Mouse (Mus musculus) hindbrain, embryonic 14.5 days (tissue): ENCODE results near the gene Akr1d1. TPM values are rescaled to one million over a fixed set of nuclear protein-coding genes. Genes with fewer than 3 reads are reported as not detected.

Source experiments
- ATAC-seq: fragments of 200-750 bp; cut with Nextera tagmentation; 2 replicates; pipeline ENCODE4 v1.8.0; 2017; ENCODE audit warnings: moderate number of reproducible peaks, mild to moderate bottlenecking, moderate TSS enrichment, moderate library complexity; ENCODE audit not compliant: low FRiP score
- DNase-seq: peaks from one replicate; pipeline ENCODE4 v3.0.0-alpha.2; 2015; ENCODE audit warnings: low spot score
- H3K27ac ChIP-seq: fragments of 300-500 bp; sonication (generic); 2 replicates; pipeline ENCODE4 v1.5.1; 2014; ENCODE audit warnings: mild to moderate bottlenecking, moderate library complexity
- H3K27me3 ChIP-seq: fragments of 300-500 bp; sonication (generic); 2 replicates; pipeline ENCODE4 v1.6.1; 2014; ENCODE audit warnings: mild to moderate bottlenecking, low read length, mixed read lengths; ENCODE audit not compliant: control insufficient read depth, insufficient read depth
- H3K36me3 ChIP-seq: fragments of 300-500 bp; sonication (generic); replicated peaks from 2 replicates; pipeline ENCODE4 v1.6.1; 2014; ENCODE audit not compliant: control insufficient read depth, insufficient read depth
- H3K4me1 ChIP-seq: fragments of 300-500 bp; sonication (generic); replicated peaks from 2 replicates; pipeline ENCODE4 v1.6.1; 2014; ENCODE audit warnings: antibody characterized with exemption, low read length, mixed read lengths; ENCODE audit not compliant: control insufficient read depth, insufficient read depth
- H3K4me2 ChIP-seq: fragments of 300-500 bp; sonication (generic); replicated peaks from 2 replicates; pipeline ENCODE4 v1.6.1; 2014; ENCODE audit warnings: mild to moderate bottlenecking, moderate library complexity
- H3K4me3 ChIP-seq: fragments of 300-500 bp; sonication (generic); replicated peaks from 2 replicates; pipeline ENCODE4 v1.5.1; 2014; ENCODE audit warnings: mild to moderate bottlenecking, low read length
- H3K9ac ChIP-seq: fragments of 300-500 bp; sonication (generic); 2 replicates; pipeline ENCODE4 v1.6.1; 2014
- H3K9me3 ChIP-seq: fragments of 300-500 bp; sonication (generic); 2 replicates; pipeline ENCODE4 v1.6.1; 2016; ENCODE audit warnings: low read length; ENCODE audit not compliant: control insufficient read depth
- WGBS: fragments of 180-500 bp; shearing (Covaris S2); extraction: QIAGEN DNeasy Blood & Tissue Kit; methylation state at CpG from one replicate; pipeline ENCODE4 v1.1.7; 2014; 5-methylcytosine and 5-hydroxymethylcytosine counted together
- polyA plus RNA-seq: library from polyadenylated mRNA; unstranded; fragments of >200 nt; fragmentation: Nextera tagmentation; extraction: Ambion mirVana; gene quantifications from 2 replicates; pipeline ENCODE4 v1.2.1, GENCODE M21; 2014

Akr1d1 gene
- polyA plus RNA-seq, 1 experiment from 2014 or later: not detected

DNA sequence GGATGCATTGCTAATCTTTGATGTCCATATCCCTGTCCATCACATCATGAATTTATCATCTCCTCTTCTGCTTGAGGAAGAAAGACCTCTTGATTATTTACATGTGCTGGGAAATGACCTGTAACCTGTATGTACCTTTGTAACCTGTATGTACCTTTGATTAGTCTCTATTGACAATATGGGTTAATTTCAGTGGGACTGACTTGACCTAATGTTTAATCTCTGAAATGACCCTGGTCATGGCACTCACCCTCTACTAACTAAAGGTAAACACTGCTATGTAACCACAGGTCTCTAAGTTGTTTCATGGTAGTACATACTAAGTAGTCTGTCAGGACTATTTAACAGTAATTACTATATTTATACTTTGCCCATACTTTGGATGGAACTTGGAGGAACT is 19.2 kb upstream of the Akr1d1 start:
- Histone ChIP-seq H3K27ac (no peak overlapping the region), H3K4me3 (no peak overlapping the region), H3K36me3 (no peaks in the 10 kb centered on the region), H3K4me2 (no peak overlapping the region), H3K9me3 (no peaks in the 10 kb centered on the region), H3K9ac (no peak overlapping the region), H3K4me1 (no peaks in the 10 kb centered on the region), H3K27me3 (no peaks in the 10 kb centered on the region)
- no peak for ATAC-seq
- no peak for DNase-seq

DNA sequence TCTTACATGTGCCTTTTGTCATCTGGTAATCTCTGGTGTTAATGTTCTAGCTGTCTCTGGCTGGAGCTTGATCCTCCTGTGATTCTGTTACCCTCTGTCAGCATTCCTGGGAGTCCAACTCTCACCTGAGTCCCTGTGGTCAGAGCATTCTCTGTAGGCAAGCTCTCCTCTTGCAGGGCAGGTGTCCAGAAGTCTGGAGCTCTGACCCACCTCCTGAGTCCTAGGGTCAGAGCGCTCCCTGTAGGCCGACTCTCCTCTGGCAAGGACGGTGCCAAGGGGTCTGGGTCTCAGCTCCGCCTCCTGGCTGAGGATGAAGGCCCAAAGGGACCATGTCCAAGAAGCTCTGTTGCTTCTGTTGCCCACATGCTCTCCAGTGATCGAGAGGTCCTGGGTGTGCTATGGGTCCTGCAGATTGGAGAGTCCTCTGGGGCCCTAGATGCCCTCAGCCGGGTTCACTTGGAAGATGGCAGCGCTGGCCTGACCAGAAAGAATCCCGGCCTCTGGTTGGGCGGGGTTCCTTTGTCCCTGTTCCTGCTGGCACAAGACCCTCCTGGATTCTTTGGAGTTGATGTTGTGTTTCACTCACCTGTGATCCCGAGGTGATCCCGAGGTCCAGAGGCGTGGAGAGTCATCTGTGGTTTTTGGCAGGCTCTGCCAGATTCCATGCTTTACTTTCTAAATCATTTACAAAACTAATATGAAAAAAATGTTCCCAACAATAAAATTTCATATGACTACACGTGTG is 9.2 kb upstream of the Akr1d1 start:
- H3K9ac ChIP-seq: no peak overlapping the region
- no peak overlapping the region for H3K4me3 ChIP-seq
- no peaks in the 10 kb centered on the region for H3K27me3 ChIP-seq
- H3K36me3 ChIP-seq: no peaks in the 10 kb centered on the region
- DNase-seq (no peak), ATAC-seq (no peak)
- 92% methylated on average over 13 of the region's 13 CpGs for WGBS
- no peaks in the 10 kb centered on the region for H3K4me1 ChIP-seq
- H3K27ac ChIP-seq: no peak overlapping the region
- H3K4me2 ChIP-seq: no peak overlapping the region
- peaks cover 3% of the 10 kb centered on the region; the same call in 1 of the 2 replicates for H3K9me3 ChIP-seq

DNA sequence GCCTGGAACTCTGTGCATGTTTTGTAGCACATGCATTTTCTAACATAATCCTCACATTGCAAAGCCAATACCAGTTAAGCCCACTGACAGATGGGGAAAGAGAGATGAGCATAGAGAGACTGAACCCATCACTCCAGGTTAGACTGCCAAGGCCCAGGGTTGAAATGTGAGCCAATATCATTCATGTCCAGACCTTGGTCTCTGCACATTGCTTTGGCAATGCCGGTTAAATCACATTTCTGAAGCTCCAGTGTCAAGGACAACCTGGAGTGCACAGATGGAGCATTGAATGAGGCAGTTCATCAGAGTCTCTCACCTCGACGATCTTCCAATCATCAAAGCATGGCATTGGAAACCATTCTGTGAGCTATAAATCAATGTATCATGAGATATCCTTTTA is 2.1 kb downstream of the Akr1d1 start:
- Histone ChIP-seq H3K4me2 (no peak overlapping the region), H3K27me3 (no peaks in the 10 kb centered on the region), H3K4me1 (no peaks in the 10 kb centered on the region), H3K4me3 (no peak overlapping the region), H3K9ac (no peak overlapping the region), H3K36me3 (no peaks in the 10 kb centered on the region), H3K27ac (no peak overlapping the region), H3K9me3 (no peaks in the 10 kb centered on the region)
- DNase-seq (no peak), ATAC-seq (no peak)
- WGBS: 96% methylated on average over 3 of the region's 3 CpGs

DNA sequence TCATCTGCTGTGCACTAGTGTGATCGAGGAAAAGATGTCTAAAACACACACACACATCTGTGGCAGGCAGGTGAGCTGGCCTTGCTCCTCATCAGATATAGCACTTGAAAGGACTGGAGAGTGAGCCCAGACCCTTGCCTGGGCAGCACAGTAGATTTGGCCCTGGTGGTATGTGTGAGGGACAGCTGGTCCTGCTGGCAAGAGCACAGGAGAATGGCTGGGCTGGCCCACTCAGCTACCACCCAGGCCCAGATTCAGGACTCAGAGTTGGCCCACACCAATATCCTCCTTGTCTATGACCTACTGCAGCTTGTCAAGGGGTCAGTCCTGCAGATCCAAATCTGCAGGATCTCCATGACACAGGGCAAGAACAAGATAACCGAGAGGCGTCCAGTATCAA is 6.9 kb downstream of the Akr1d1 start:
- Histone ChIP-seq H3K9me3 (no peaks in the 10 kb centered on the region), H3K4me2 (no peak overlapping the region), H3K27me3 (no peaks in the 10 kb centered on the region), H3K9ac (no peak overlapping the region), H3K4me3 (no peak overlapping the region), H3K36me3 (no peaks in the 10 kb centered on the region), H3K4me1 (no peaks in the 10 kb centered on the region), H3K27ac (no peak overlapping the region)
- DNase-seq: no peak
- 96% methylated on average over 3 of the region's 3 CpGs for WGBS
- ATAC-seq: no peak

DNA sequence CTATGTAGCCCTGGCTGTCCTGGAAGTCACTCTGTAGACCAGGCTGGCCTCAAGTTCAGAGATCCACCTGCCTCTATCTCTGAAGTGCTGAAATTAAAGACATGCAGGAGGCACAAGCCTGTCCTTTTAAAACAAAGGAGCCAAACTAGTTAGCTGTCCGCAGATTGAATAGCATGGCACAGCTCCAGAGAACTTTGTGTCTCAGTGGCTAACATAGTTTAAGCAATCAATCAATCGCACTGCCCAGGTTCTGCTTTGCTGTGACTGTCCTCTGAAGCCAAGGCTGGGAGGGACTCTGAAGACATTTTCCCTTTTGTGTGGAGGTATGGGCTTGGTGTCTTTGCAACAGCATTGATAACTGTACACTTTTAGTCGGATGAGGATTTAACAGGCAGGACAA is 7.8 kb downstream of the Akr1d1 start:
- no peak overlapping the region for H3K4me3 ChIP-seq
- DNase-seq (no peak), ATAC-seq (no peak)
- H3K27ac ChIP-seq: no peak overlapping the region
- no peak overlapping the region for H3K4me2 ChIP-seq
- 83% methylated on average over 3 of the region's 3 CpGs for WGBS
- H3K9ac ChIP-seq: no peak overlapping the region
- no peaks in the 10 kb centered on the region for H3K4me1 ChIP-seq
- no peaks in the 10 kb centered on the region for H3K9me3 ChIP-seq
- H3K36me3 ChIP-seq: no peaks in the 10 kb centered on the region
- no peaks in the 10 kb centered on the region for H3K27me3 ChIP-seq

DNA sequence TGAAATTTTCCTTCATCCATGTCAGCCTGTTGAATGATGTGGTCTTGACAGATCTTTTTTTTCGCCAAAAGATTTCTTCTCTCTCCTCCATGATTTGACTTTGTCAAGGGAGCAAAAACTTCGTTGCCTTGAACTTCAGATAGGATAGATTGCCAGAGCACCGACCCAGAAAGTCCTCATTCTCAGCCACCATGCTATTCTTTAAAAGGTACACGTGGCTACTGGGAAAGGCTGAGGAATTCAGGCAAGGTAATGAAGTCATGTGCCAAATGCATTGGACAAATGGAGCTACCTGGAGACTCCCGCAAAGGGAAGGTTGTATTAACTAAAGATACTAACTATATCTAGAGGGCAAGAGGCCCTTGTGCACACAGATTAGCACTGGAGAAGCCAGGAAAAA is 8.8 kb downstream of the Akr1d1 start:
- WGBS: 90% methylated on average over 5 of the region's 5 CpGs
- Histone ChIP-seq H3K27ac (no peak overlapping the region), H3K4me3 (no peak overlapping the region), H3K36me3 (no peaks in the 10 kb centered on the region), H3K4me2 (no peak overlapping the region), H3K4me1 (no peaks in the 10 kb centered on the region), H3K27me3 (no peaks in the 10 kb centered on the region), H3K9ac (no peak overlapping the region), H3K9me3 (no peaks in the 10 kb centered on the region)
- DNase-seq: no peak
- no peak for ATAC-seq

DNA sequence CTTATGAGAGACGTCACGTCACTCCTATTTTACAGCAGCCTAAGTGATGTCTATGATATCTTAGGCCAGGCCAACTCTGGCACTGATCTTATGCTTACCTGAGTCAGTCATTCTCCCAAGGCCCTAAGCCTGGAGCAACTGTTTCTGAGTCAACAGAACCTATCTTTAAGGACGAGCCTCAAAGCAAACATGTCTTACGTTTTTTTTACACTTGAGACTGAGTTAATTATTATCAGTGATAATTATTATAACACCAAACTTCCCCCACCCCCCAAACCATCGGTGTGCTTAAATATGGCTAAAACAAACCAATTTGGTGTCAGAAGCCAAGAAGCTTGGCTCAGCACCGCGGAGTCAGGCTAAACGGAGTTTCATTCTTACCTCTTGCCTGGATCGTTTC is 9.4 kb downstream of the Akr1d1 start:
- Histone ChIP-seq H3K27ac (no peak overlapping the region), H3K27me3 (no peaks in the 10 kb centered on the region), H3K4me3 (no peak overlapping the region), H3K9ac (no peak overlapping the region), H3K9me3 (no peaks in the 10 kb centered on the region), H3K4me2 (no peak overlapping the region), H3K4me1 (no peaks in the 10 kb centered on the region), H3K36me3 (no peaks in the 10 kb centered on the region)
- DNase-seq (no peak), ATAC-seq (no peak)
- 92% methylated on average over 9 of the region's 9 CpGs for WGBS

DNA sequence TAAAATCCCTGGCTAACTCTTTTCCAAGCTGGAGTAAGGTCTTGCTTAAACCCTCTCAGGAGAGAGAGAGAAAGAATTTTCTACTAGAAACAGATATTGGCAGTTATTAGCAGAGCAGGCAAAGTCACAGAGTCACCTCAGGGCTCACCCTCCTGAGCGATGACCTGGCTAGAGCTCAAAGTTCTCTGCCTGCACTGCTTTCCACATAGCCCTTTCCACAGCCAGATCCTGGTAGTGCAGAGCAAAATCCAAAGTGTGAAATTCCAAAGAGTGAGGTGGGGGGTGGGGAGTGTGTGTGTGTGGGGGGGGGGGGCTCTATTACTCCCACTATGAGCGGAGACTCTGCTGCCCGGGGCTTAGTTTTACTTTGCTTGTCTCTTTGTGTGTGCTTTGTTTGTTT is 10.1 kb downstream of the Akr1d1 start:
- DNase-seq (no peak), ATAC-seq (no peak)
- H3K4me3 ChIP-seq: no peak overlapping the region
- H3K36me3 ChIP-seq: no peaks in the 10 kb centered on the region
- H3K4me2 ChIP-seq: no peak overlapping the region
- H3K4me1 ChIP-seq: no peaks in the 10 kb centered on the region
- H3K9ac ChIP-seq: no peak overlapping the region
- no peaks in the 10 kb centered on the region for H3K9me3 ChIP-seq
- H3K27ac ChIP-seq: no peak overlapping the region
- H3K27me3 ChIP-seq: no peaks in the 10 kb centered on the region
- 76% methylated on average over 3 of the region's 3 CpGs for WGBS

DNA sequence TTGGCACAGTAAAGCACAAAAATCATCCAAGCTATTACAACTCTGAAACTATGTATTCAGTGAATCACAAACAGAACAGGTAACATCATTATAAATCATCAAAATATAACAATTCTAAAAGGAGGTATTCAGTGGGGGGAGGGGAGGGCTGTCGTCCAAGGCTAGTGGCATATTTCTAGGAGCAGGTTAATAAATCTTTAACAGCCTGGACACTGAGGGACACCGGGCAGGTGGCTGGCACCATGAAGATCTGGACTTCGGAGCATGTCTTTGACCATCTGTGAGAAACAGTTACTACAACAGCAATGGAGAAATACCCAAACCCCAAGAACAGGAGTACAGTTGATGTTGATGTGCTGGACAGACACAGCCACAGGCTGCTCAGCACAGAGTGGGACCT is 11.2 kb downstream of the Akr1d1 start:
- no peaks in the 10 kb centered on the region for H3K36me3 ChIP-seq
- ATAC-seq (no peak), DNase-seq (no peak)
- no peak overlapping the region for H3K27ac ChIP-seq
- no peaks in the 10 kb centered on the region for H3K4me1 ChIP-seq
- WGBS: 82% methylated on average over 3 of the region's 3 CpGs
- no peaks in the 10 kb centered on the region for H3K9me3 ChIP-seq
- H3K27me3 ChIP-seq: no peaks in the 10 kb centered on the region
- no peak overlapping the region for H3K4me2 ChIP-seq
- H3K9ac ChIP-seq: no peak overlapping the region
- no peak overlapping the region for H3K4me3 ChIP-seq

DNA sequence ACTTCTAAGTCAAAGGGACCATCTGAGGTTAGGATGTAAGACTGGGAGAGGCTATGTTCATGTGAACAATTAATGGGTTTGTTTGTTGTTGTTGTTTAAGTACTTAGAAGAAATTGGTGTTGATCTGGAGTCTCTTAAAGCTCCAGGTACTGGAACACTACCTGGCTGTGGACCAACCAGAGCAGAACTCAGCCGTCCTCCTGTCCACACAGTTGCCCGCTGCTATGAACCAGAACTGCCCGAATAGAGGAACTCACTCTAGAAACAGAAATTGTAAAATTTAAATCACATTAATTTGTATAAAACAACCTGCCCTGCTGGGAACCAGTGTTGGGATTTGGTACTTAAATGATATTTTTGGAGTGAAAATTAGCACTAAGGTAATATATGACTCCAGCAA is 12.2 kb downstream of the Akr1d1 start:
- no peak overlapping the region for H3K9ac ChIP-seq
- H3K4me2 ChIP-seq: no peak overlapping the region
- H3K9me3 ChIP-seq: no peaks in the 10 kb centered on the region
- ATAC-seq (no peak), DNase-seq (no peak)
- H3K27ac ChIP-seq: no peak overlapping the region
- no peaks in the 10 kb centered on the region for H3K27me3 ChIP-seq
- no peaks in the 10 kb centered on the region for H3K4me1 ChIP-seq
- 92% methylated on average over 3 of the region's 3 CpGs for WGBS
- no peak overlapping the region for H3K4me3 ChIP-seq
- H3K36me3 ChIP-seq: no peaks in the 10 kb centered on the region
